Mouse (Mus musculus): Measurements from ENCODE around the gene Capza1.

DNA sequence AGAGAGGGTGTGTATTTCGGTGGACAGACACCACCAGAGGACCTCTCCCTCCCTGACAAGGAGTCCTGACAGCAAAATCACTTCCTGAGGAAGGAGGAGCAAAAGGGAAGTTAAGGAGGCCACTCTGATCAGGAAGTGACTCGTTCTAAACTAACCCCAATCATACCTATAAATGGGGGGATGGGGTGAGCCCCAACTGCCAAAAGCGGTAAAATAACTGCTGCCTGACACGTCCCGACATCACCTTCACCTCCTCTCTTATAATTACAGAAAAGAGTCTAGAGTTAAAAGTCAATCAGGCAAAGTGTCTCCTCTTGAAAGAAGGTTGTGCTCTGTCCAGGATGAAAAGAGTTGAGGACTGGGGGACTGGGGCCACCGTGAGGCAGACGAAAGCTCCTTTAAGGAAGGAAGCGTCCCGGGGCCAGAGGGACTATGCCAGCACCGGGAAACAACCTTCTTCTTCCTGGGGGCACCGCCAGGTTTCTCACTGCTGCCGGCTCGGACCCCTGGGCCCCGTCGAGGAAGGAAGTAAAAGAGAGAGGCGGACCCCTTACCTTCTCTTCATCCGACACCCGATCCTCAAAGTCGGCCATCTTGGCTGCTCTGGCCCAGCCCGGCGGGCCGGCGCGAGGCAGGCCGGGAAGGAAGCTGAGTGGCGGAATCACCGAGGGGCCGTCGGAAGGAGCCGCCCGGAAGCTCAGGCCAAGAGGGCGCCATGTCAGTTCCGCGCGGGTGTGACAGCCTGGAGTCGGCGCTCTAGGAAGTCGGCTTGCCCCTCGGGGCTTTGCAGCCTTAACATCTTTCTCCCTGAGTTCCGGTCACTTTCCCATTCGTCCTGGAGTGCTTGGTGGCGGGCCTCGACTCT is at the start of gene Capza1, which contains the start of gene St7l:
- TF ChIP-seq POLR2A (IDR thresholded peaks at IDR 0.05; ENCODE audit: low read depth, low read length) (peak; percentile 95), CTCF (IDR thresholded peaks at IDR 0.05; ENCODE audit: extremely low read depth, insufficient read depth, insufficient read length, insufficient replicate concordance) (no peak)

Measured in spleen, adult 2 months (tissue).